17 mouse cellular contexts compared by ENCODE assay signal in the genomic region with DNA sequence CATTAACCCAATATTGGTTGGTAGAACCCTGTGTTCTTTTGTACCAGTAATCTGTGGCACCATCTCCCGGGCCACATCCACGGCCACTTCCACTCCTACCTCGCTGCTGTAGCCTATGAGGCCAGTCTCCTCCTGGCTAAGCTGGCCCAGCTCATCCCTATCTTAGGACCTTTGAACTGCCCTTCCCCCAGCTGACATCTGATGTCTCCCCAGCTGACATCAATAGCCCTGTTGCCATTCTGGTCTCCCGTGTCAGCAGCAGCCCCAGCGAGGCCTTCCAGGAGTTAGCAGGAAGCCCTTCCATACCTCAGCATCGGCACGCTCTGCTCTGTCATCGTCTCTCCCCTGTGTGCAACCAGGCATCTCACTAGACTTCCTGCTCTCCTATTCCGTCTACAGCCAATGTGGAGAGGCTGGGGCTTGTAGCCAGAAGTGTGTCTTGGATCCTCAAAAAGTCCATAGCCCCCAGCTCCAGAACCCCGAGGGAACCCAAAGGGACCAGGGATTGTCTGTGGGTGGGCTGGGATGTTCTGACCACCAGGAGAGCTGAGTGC. TPM values are rescaled to one million over a fixed set of nuclear protein-coding genes. Genes with fewer than 3 reads are reported as not detected.
DNase-seq lines count a peak whose midpoint lies in the region; ATAC-seq and TF ChIP-seq lines count a peak whose summit lies in the region.
"Had no signal": no experiment of that assay in that cellular context is flagged by ENCODE, and none has a peak within 500 bp of the region (broad histone marks: within the 10 kb centered on the region; RNA-seq: fewer than 3 reads in every experiment).

No protein-coding gene starts in this region.

- H3K9ac ChIP-seq in heart, embryonic 15.5 days, result no peak overlapping the region
- H3K9ac ChIP-seq in lung, embryonic 15.5 days, result no peak overlapping the region
- H3K9ac ChIP-seq: forebrain, embryonic 13.5 days; limb, embryonic 12.5 days; midbrain, embryonic 15.5 days; neural tube, embryonic 15.5 days had no signal

- no peak for TF ChIP-seq POLR2A in lung, adult 2 months (IDR thresholded peaks at IDR 0.05; ENCODE audit: borderline replicate concordance, extremely low read depth, low read depth, low read length)

- peak overlapping the region; percentile 27; the same call in 1 of the 2 replicates for H3K27ac ChIP-seq in heart, embryonic 15.5 days
- no peak overlapping the region for H3K27ac ChIP-seq in lung, embryonic 15.5 days
- H3K27ac ChIP-seq: forebrain, embryonic 13.5 days; limb, embryonic 12.5 days; midbrain, embryonic 15.5 days; neural tube, embryonic 15.5 days had no signal

- peak overlapping the region; percentile 35 for H3K4me2 ChIP-seq in heart, embryonic 15.5 days
- H3K4me2 ChIP-seq in lung, embryonic 15.5 days, result no peak overlapping the region
- H3K4me2 ChIP-seq: forebrain, embryonic 13.5 days; limb, embryonic 12.5 days; midbrain, embryonic 15.5 days; neural tube, embryonic 15.5 days had no signal

- no peaks in the 10 kb centered on the region for H3K36me3 ChIP-seq in heart, embryonic 15.5 days
- H3K36me3 ChIP-seq in lung, embryonic 15.5 days, result no peaks in the 10 kb centered on the region
- H3K36me3 ChIP-seq: limb, embryonic 12.5 days; midbrain, embryonic 15.5 days; neural tube, embryonic 15.5 days had no signal

- no peaks in the 10 kb centered on the region for H3K9me3 ChIP-seq in heart, embryonic 15.5 days (replicated peaks)
- H3K9me3 ChIP-seq in lung, embryonic 15.5 days, result no peaks in the 10 kb centered on the region
- H3K9me3 ChIP-seq: forebrain, embryonic 13.5 days; limb, embryonic 12.5 days; midbrain, embryonic 15.5 days; neural tube, embryonic 15.5 days had no signal

- no peaks in the 10 kb centered on the region for H3K27me3 ChIP-seq in heart, embryonic 15.5 days
- H3K27me3 ChIP-seq in lung, embryonic 15.5 days, result no peaks in the 10 kb centered on the region
- H3K27me3 ChIP-seq: forebrain, embryonic 13.5 days had no signal

- no peak for DNase-seq in heart, adult 9 months (ENCODE audit: low spot score in 2 of 2)
- DNase-seq in lung, adult 2 months, result no peak
- DNase-seq in gastrocnemius, adult 8-10 months (ENCODE audit: low spot score in 2 of 2), result peak; percentile 54 to 63
- peak; percentile 46 for DNase-seq in yolk sac, embryonic 10.5 days (ENCODE audit: low spot score)
- no peak for DNase-seq in thymus, postnatal 25 days
- DNase-seq: cerebellum, adult 9-10 months; layer of hippocampus, adult 9-11 months; lung, postnatal 14 days; thymus, postnatal 36 days had no signal

- peaks cover 14% of the 10 kb centered on the region for H3K4me1 ChIP-seq in heart, embryonic 15.5 days (replicated peaks)
- peaks cover 18% of the 10 kb centered on the region for H3K4me1 ChIP-seq in lung, embryonic 15.5 days
- peaks cover 2% of the 10 kb centered on the region; the same call in 1 of the 2 replicates for H3K4me1 ChIP-seq in lung, adult 2 months (ENCODE audit: control insufficient read depth, insufficient read depth, low read length)
- H3K4me1 ChIP-seq: midbrain, embryonic 15.5 days had no signal

- 0 out of 2 replicates have a peak, but pooled peaks have one; percentile 20 for ATAC-seq in heart, embryonic 15.5 days (replicated peaks; ENCODE audit: insufficient number of reproducible peaks, insufficient read depth, low FRiP score, low read depth)
- 0 out of 2 replicates have a peak, but pooled peaks have one; percentile 19 for ATAC-seq in lung, embryonic 15.5 days (ENCODE audit: borderline replicate concordance, extremely low read depth, low FRiP score, low TSS enrichment)
- ATAC-seq: midbrain, embryonic 15.5 days had no signal

- no peak for TF ChIP-seq CTCF in lung, adult 2 months (IDR thresholded peaks at IDR 0.05; ENCODE audit: insufficient read depth, low read length)

- H3K4me3 ChIP-seq in heart, embryonic 15.5 days, result no peak overlapping the region
- no peak overlapping the region for H3K4me3 ChIP-seq in lung, embryonic 15.5 days
- no peak overlapping the region for H3K4me3 ChIP-seq in lung, adult 2 months (replicated peaks; ENCODE audit: extremely low read depth, low read depth, low read length)
- H3K4me3 ChIP-seq: forebrain, embryonic 13.5 days; limb, embryonic 12.5 days; midbrain, embryonic 15.5 days; neural tube, embryonic 15.5 days had no signal

- 14% methylated on average over 10 of the region's 10 CpGs for WGBS in heart, embryonic 15.5 days
- WGBS in lung, embryonic 15.5 days, result 22% methylated on average over 10 of the region's 10 CpGs
- WGBS in lung, adult 2 months, result 16% methylated on average over 10 of the region's 10 CpGs

RNA-seq across cellular contexts. Expression of a gene that starts 4.5 kb away (rescaled TPM):
- polyA plus RNA-seq in heart, embryonic 15.5 days (2015; fragmentation: Nextera tagmentation; extraction: Ambion mirVana), result 0.22 TPM in 1 of 2 replicates, not detected in the other
- polyA plus RNA-seq in lung, embryonic 15.5 days (2015; fragmentation: Nextera tagmentation; extraction: Ambion mirVana), result 0.30 TPM in 1 of 2 replicates, not detected in the other
- 0.25 and 0.26 TPM in 2 replicates for polyA plus RNA-seq in lung, adult 2 months (2012; rRNA removed)
- total RNA-seq in gastrocnemius, adult 8-10 months (2022), result 1 to 10 TPM in 1 of 4 experiments, not detected in 3; 1.0 TPM
- total RNA-seq: heart, postnatal 25 days had no signal
- polyA plus RNA-seq: intestine, embryonic 14.5 days; limb, embryonic 12.5 days; midbrain, embryonic 15.5 days; neural tube, embryonic 15.5 days had no signal

RNA-seq across cellular contexts. Expression of a gene that starts 18.4 kb away (rescaled TPM):
- 0.71 and 0.79 TPM in 2 replicates for polyA plus RNA-seq in heart, embryonic 15.5 days (2015; fragmentation: Nextera tagmentation; extraction: Ambion mirVana)
- 1.5 and 1.7 TPM in 2 replicates for polyA plus RNA-seq in lung, embryonic 15.5 days (2015; fragmentation: Nextera tagmentation; extraction: Ambion mirVana)
- 0.06 TPM in 1 of 2 replicates, not detected in the other for polyA plus RNA-seq in lung, adult 2 months (2012; rRNA removed)
- total RNA-seq in gastrocnemius, adult 8-10 months (2022), result not detected
- total RNA-seq: heart, postnatal 25 days had no signal

RNA-seq across cellular contexts. Expression of a gene that starts 36.4 kb away (rescaled TPM):
- polyA plus RNA-seq in heart, embryonic 15.5 days (2015; fragmentation: Nextera tagmentation; extraction: Ambion mirVana), result 44.5 and 52.2 TPM in 2 replicates
- polyA plus RNA-seq in lung, embryonic 15.5 days (2015; fragmentation: Nextera tagmentation; extraction: Ambion mirVana), result 73.0 and 79.0 TPM in 2 replicates
- polyA plus RNA-seq in lung, adult 2 months (2012; rRNA removed), result 34.1 and 47.6 TPM in 2 replicates
- total RNA-seq in gastrocnemius, adult 8-10 months (2022), result 10 to 100 TPM; 24.4 to 30.5 (median 27.4) TPM

Comparison
In these comparisons a context has a peak if more than half of its experiments do, and no peak if none do; other contexts are left out.
1. DNase-seq: peak in gastrocnemius, adult 8-10 months (2 of 2) and yolk sac, embryonic 10.5 days (single experiment); none in heart, adult 9 months (0 of 2), lung, adult 2 months (single experiment) and thymus, postnatal 25 days (single experiment).